In the genomic region with DNA sequence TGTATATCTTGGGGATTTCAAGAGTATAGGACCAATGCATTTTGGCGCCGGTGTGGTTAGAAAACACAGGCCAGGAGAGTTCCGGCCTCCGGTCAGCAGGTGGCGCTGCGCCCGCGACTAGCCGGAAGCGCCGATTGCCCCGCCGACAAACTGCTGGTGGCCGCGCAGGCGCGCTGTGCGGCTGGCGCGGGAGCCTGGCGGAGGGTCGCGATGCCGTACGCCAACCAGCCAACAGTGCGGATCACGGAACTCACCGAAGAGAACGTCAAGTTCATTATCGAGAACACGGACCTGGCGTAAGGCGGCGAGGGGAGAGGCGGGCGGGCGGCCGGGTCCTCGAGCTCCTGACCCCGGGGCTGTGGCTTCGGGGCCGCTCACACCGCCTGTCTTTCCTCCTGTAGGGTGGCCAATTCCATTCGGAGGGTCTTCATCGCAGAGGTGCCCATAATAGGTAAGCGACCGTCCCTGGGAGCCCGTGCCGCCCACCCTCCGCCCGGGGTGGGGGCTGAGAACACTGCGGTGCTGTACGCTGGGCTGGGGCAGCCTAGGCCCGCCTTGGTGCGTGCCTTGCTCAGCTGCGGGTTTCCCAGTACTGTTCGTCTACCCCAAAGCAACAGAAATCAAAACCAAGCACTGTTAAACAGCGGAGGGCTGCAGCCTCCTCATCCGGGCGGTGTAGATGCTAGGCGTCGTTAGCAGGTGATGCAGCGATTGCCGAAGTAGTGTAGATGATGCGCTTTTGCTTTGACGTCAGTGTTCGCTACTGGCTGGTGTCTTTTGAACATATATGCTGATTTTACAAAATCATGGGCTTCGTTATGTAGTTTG, we compare ENCODE assay signal across 8 mouse cellular contexts. TPM values are rescaled to one million over a fixed set of nuclear protein-coding genes. Genes with fewer than 3 reads are reported as not detected.
A peak's percentile ranks its signal among the peaks of the same experiment; 100 is the strongest.
DNase-seq lines count a peak whose midpoint lies in the region; ATAC-seq lines count a peak whose summit lies in the region.

TSS of gene Polr2c (plus strand) at position 105 of the 828 bp plus-strand sequence.

- under 1% methylated on average over 68 of the region's 68 CpGs for WGBS in embryonic facial prominence, embryonic 10.5 days
- whole genome bisulfite sequencing in midbrain, embryonic 11.5 days: 1% methylated on average over 65 of the region's 68 CpGs

- H3K4me3 ChIP-seq in embryonic facial prominence, embryonic 10.5 days: peak within 1 kb of the TSS; percentile 89
- peak within 1 kb of the TSS; percentile 98 for H3K4me3 ChIP-seq in midbrain, embryonic 11.5 days (ENCODE audit: low read depth, low read length)

- ATAC-seq in granulocyte monocyte progenitor cell, adult 5-6 weeks (replicated peaks; ENCODE audit: poor library complexity, severe bottlenecking): peak; percentile 86
- ATAC-seq in midbrain, embryonic 11.5 days (ENCODE audit: low FRiP score): peak; percentile 82

- H3K36me3 ChIP-seq in embryonic facial prominence, embryonic 10.5 days (replicated peaks): peaks cover 62% of the 10 kb centered on the region
- peaks cover 5% of the 10 kb centered on the region; the same call in 1 of the 2 replicates for H3K36me3 ChIP-seq in midbrain, embryonic 11.5 days (ENCODE audit: control insufficient read depth, insufficient read depth, low read length)

- peak within 1 kb of the TSS; percentile 94 for H3K9ac ChIP-seq in midbrain, embryonic 11.5 days (ENCODE audit: low read length)

- H3K27me3 ChIP-seq in embryonic facial prominence, embryonic 10.5 days (replicated peaks; ENCODE audit: low read depth, poor library complexity, severe bottlenecking): no peaks in the 10 kb centered on the region
- H3K27me3 ChIP-seq in midbrain, embryonic 11.5 days (ENCODE audit: control insufficient read depth, insufficient read depth, low read length): no peaks in the 10 kb centered on the region

- H3K9me3 ChIP-seq in embryonic facial prominence, embryonic 10.5 days: no peaks in the 10 kb centered on the region
- no peaks in the 10 kb centered on the region for H3K9me3 ChIP-seq in midbrain, embryonic 11.5 days (ENCODE audit: control insufficient read depth, low read length)

- DNase-seq in adrenal gland, postnatal 10 days: peak; percentile 96
- peak; percentile 93 for DNase-seq in embryonic facial prominence, embryonic 10.5 days (ENCODE audit: low spot score)
- peak; percentile 80 for DNase-seq in kidney, adult 11 months
- peak; percentile 92 for DNase-seq in left cerebral cortex, postnatal 4 days
- DNase-seq in midbrain, embryonic 11.5 days (ENCODE audit: low spot score, missing footprints): peak; percentile 100
- DNase-seq in right cerebral cortex, postnatal 4 days: peak; percentile 95
- DNase-seq in yolk sac, embryonic 10.5 days (ENCODE audit: low spot score): peak; percentile 84

- intact Hi-C loops in left cerebral cortex, postnatal 4 days (cut with DNase I): no loop called here

- peaks cover 15% of the 10 kb centered on the region for H3K4me1 ChIP-seq in embryonic facial prominence, embryonic 10.5 days
- peaks cover 6% of the 10 kb centered on the region for H3K4me1 ChIP-seq in midbrain, embryonic 11.5 days (ENCODE audit: control insufficient read depth, insufficient read depth, low read length)

- peak within 1 kb of the TSS; percentile 85 for H3K4me2 ChIP-seq in midbrain, embryonic 11.5 days

- peak within 1 kb of the TSS; percentile 90 for H3K27ac ChIP-seq in embryonic facial prominence, embryonic 10.5 days (replicated peaks)
- H3K27ac ChIP-seq in midbrain, embryonic 11.5 days (ENCODE audit: low read depth, low read length): no peak within 1 kb of the TSS; the same call in 1 of the 2 replicates

RNA-seq across cellular contexts. Expression of gene Polr2c, which starts in this region (rescaled TPM):
- 10 to 100 TPM; 56.7 to 64.3 TPM for total RNA-seq in adrenal gland, postnatal 10 days (2021)
- polyA plus RNA-seq in embryonic facial prominence, embryonic 10.5 days (2016; fragmentation: Nextera tagmentation; extraction: Ambion mirVana): 180 and 184 TPM in 2 replicates
- total RNA-seq in granulocyte monocyte progenitor cell, adult 5-6 weeks (2014; fragmentation: Nextera tagmentation): 57.6 and 75.3 TPM in 2 replicates
- total RNA-seq in granulocyte monocyte progenitor cell, adult 5-6 weeks (2017): 55.6 and 74.5 TPM in 2 replicates
- 10 to 100 TPM; 53.6 to 63.3 TPM for total RNA-seq in left cerebral cortex, postnatal 4 days (2021)
- 160 and 169 TPM in 2 replicates for polyA plus RNA-seq in midbrain, embryonic 11.5 days (2014; fragmentation: Nextera tagmentation; extraction: Ambion mirVana)
